Mouse (Mus musculus) heart, embryonic 16.5 days (tissue): Measurements from ENCODE around the gene Igfn1. TPM values are rescaled to one million over a fixed set of nuclear protein-coding genes. Genes with fewer than 3 reads are reported as not detected.
A peak's percentile ranks its signal among the peaks of the same experiment; 100 is the strongest.

Experiments
- ATAC-seq: fragments of 200-750 bp; cut with Nextera tagmentation; replicated peaks from 2 replicates; pipeline ENCODE4 v1.8.0; 2017; ENCODE audit warnings: moderate number of reproducible peaks; ENCODE audit not compliant: insufficient read depth, low FRiP score; ENCODE audit errors: extremely low read depth
- H3K27ac ChIP-seq: fragments of 300-500 bp; sonication (generic); 2 replicates; pipeline ENCODE4 v1.5.1; 2014; ENCODE audit warnings: mild to moderate bottlenecking, low read length, control low read depth, moderate library complexity
- H3K27me3 ChIP-seq: fragments of 300-500 bp; sonication (generic); 2 replicates; pipeline ENCODE4 v1.6.1; 2014; ENCODE audit warnings: low read length, mixed read lengths; ENCODE audit not compliant: control insufficient read depth, insufficient read depth
- H3K36me3 ChIP-seq: fragments of 300-500 bp; sonication (generic); 2 replicates; pipeline ENCODE4 v1.6.1; 2014; ENCODE audit not compliant: control insufficient read depth, insufficient read depth
- H3K4me1 ChIP-seq: fragments of 300-500 bp; sonication (generic); 2 replicates; pipeline ENCODE4 v1.6.1; 2014; ENCODE audit warnings: low read length, mixed read lengths; ENCODE audit not compliant: control insufficient read depth, insufficient read depth
- H3K4me2 ChIP-seq: fragments of 300-500 bp; sonication (generic); 2 replicates; pipeline ENCODE4 v1.6.1; 2014; ENCODE audit warnings: low read depth, mild to moderate bottlenecking, control low read depth, low read length
- H3K4me3 ChIP-seq: fragments of 300-500 bp; sonication (generic); 2 replicates; pipeline ENCODE4 v1.5.1; 2014; ENCODE audit warnings: mild to moderate bottlenecking, control low read depth, low read length
- H3K9ac ChIP-seq: fragments of 300-500 bp; sonication (generic); 2 replicates; pipeline ENCODE4 v1.6.1; 2014; ENCODE audit warnings: low read length, control low read depth
- H3K9me3 ChIP-seq: fragments of 300-500 bp; sonication (generic); replicated peaks from 2 replicates; pipeline ENCODE4 v1.6.1; 2016; ENCODE audit warnings: low read length; ENCODE audit not compliant: control insufficient read depth
- WGBS: fragments of 180-500 bp; shearing (Covaris S2); extraction: QIAGEN DNeasy Blood & Tissue Kit; methylation state at CpG from one replicate; pipeline ENCODE4 v1.1.7; 2014; 5-methylcytosine and 5-hydroxymethylcytosine counted together
- polyA plus RNA-seq: library from polyadenylated mRNA; unstranded; fragments of >200 nt; fragmentation: Nextera tagmentation; extraction: Ambion mirVana; gene quantifications from 2 replicates; pipeline ENCODE4 v1.2.1, GENCODE M21; 2015

Igfn1 gene
- polyA plus RNA-seq, 1 experiment from 2014 or later: not detected

DNA sequence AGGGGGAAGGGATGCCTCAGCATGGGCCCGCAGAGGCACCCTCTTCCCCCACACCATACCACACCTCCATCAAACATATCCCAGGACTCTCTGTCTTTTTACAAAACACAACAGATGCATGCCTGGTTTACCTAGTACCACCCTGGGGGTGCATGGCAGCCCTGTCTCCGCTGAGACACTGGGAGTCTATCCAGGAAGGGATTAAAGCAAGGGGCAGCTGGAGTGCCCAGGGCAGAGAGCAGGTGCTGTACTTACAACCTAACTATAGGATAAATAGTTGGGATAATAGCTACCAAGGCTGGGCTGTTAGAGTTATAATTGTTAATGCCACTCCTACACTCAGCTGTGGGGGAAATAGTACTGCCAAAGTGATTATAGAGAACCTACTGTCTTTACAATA lies 57.3 kb downstream of the Igfn1 start:
- no peak for ATAC-seq
- Histone ChIP-seq H3K9ac (no peak overlapping the region), H3K4me1 (no peaks in the 10 kb centered on the region), H3K4me2 (no peak overlapping the region), H3K36me3 (no peaks in the 10 kb centered on the region), H3K27me3 (0 out of 2 replicates have a peak, but pooled peaks cover 2% of the 10 kb centered on the region), H3K4me3 (no peak overlapping the region), H3K9me3 (no peaks in the 10 kb centered on the region), H3K27ac (no peak overlapping the region)
- WGBS: 60% methylated on average over 2 of the region's 2 CpGs

DNA sequence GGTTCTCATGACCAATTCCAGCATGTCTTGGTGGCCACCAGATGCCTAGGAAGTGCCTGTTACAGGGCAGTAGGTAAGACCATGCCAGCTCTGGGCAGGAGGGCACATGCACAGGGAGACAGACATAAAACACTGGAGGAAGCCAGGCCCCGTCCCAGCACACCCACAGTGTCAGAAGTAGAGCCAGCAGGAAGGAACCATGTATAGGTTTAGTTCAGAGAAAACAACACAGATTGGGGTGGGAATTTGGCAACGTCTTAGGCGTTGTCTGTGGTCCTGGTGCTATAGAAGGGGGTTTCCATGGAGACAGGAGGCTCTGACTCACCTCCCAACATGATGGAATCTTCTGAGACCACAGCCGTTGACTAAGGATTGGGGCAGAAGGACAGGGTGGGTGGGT lies 59.9 kb downstream of the Igfn1 start:
- Histone ChIP-seq H3K9me3 (no peaks in the 10 kb centered on the region), H3K4me2 (no peak overlapping the region), H3K27ac (no peak overlapping the region), H3K27me3 (peaks cover 7% of the 10 kb centered on the region), H3K36me3 (no peaks in the 10 kb centered on the region), H3K9ac (no peak overlapping the region), H3K4me1 (no peaks in the 10 kb centered on the region), H3K4me3 (no peak overlapping the region)
- ATAC-seq: no peak
- WGBS: 54% methylated on average over 4 of the region's 4 CpGs

GRCm38 (mm10) chr1:135945711-135946110 lies 60.4 kb downstream of the Igfn1 start:
- no peak for ATAC-seq
- no peak overlapping the region for H3K27ac ChIP-seq
- WGBS: 10% methylated on average over 7 of the region's 7 CpGs

DNA sequence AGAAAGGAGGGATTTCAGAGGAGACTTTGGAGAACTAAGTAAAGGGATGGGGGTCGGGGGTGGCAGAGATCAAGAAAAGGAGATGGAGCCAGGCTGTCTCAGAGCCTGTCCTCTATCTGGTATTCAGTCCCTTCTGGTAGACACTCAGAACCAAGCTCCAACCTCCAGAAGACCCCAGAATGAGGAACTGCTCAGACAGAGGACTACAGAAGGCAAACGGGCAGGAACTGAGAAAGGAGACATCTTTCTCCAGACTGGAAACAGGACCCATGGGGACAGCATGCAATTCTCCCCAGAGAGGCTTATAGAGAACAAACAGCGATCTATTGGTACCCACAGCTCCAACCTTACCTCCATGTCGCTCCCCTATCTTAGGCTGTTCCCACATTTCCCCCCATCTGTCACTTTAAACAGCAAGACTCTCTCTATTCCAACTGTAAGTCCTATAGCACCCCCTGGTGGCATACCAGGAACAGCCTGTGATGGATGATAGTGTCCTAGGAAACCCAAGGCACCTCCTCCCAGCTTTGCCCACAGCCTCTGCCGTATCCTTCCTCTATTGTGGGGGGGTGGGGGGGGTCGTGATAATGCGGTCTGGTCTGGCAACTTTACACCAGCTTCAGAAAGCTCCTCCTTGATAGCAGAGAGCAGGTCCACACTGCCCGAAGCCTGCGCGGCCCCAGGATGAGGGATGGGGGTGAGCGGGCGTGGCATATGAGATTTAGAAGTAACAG lies 61.4 kb downstream of the Igfn1 start:
- H3K4me1 ChIP-seq: no peaks in the 10 kb centered on the region
- no peaks in the 10 kb centered on the region for H3K36me3 ChIP-seq
- H3K4me2 ChIP-seq: no peak overlapping the region
- no peaks in the 10 kb centered on the region for H3K9me3 ChIP-seq
- no peak overlapping the region for H3K4me3 ChIP-seq
- WGBS: 42% methylated on average over 12 of the region's 12 CpGs
- ATAC-seq: peak; percentile 73
- H3K27ac ChIP-seq: no peak overlapping the region
- peaks cover 5% of the 10 kb centered on the region for H3K27me3 ChIP-seq
- no peak overlapping the region for H3K9ac ChIP-seq

More at GRCm38 (mm10) chr1:135945711-135946110, 60.4 kb downstream of the Igfn1 start:
- Histone ChIP-seq H3K4me2 (no peak overlapping the region), H3K36me3 (no peaks in the 10 kb centered on the region), H3K9ac (no peak overlapping the region), H3K4me3 (no peak overlapping the region), H3K27me3 (peaks cover 5% of the 10 kb centered on the region), H3K4me1 (no peaks in the 10 kb centered on the region), H3K9me3 (no peaks in the 10 kb centered on the region)

- Histone ChIP-seq H3K4me3 (no peak overlapping the region), H3K9me3 (no peaks in the 10 kb centered on the region), H3K36me3 (no peaks in the 10 kb centered on the region), H3K27ac (no peak overlapping the region), H3K27me3 (peaks cover 5% of the 10 kb centered on the region), H3K9ac (no peak overlapping the region), H3K4me1 (no peaks in the 10 kb centered on the region), H3K4me2 (no peak overlapping the region)
- 98% methylated on average over 2 of the region's 2 CpGs for WGBS
- no peak; the same call in 1 of the 2 replicates for ATAC-seq
Observed at GRCm38 (mm10) chr1:135943713-135944112, 62.4 kb downstream of the Igfn1 start.

DNA sequence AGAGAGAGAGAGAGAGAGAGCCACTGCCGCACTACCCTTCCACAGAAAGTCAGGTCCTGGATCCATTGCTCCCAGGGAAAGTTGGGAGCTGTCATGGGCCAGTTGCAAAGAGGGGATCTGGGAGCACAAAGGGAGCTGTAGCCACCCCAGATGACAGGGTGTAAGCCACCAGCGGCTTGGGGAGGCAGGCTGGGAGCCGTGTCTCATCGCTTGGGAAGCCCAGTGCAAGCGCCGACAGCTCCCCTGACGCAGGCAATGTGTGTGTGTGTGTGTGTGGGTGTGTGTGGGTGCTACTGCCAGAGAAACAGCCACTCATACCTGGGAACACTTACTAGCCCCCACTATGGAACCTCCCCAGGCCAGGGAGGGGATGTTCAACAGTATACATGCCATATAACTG lies 64.0 kb downstream of the Igfn1 start:
- H3K4me3 ChIP-seq: no peak overlapping the region
- H3K9ac ChIP-seq: no peak overlapping the region
- H3K27ac ChIP-seq: no peak overlapping the region
- no peaks in the 10 kb centered on the region for H3K9me3 ChIP-seq
- no peak for ATAC-seq
- H3K36me3 ChIP-seq: no peaks in the 10 kb centered on the region
- H3K4me2 ChIP-seq: no peak overlapping the region
- H3K27me3 ChIP-seq: peaks cover 5% of the 10 kb centered on the region
- WGBS: 17% methylated on average over 7 of the region's 7 CpGs
- no peaks in the 10 kb centered on the region for H3K4me1 ChIP-seq

GRCm38 (mm10) chr1:135941259-135942006 lies 64.7 kb downstream of the Igfn1 start:
- ATAC-seq: no peak
- Histone ChIP-seq H3K4me1 (no peaks in the 10 kb centered on the region), H3K27me3 (peaks cover 5% of the 10 kb centered on the region), H3K4me3 (no peak overlapping the region), H3K9me3 (no peaks in the 10 kb centered on the region), H3K9ac (no peak overlapping the region), H3K27ac (no peak overlapping the region), H3K4me2 (no peak overlapping the region), H3K36me3 (no peaks in the 10 kb centered on the region)
- 60% methylated on average over 6 of the region's 6 CpGs for WGBS

DNA sequence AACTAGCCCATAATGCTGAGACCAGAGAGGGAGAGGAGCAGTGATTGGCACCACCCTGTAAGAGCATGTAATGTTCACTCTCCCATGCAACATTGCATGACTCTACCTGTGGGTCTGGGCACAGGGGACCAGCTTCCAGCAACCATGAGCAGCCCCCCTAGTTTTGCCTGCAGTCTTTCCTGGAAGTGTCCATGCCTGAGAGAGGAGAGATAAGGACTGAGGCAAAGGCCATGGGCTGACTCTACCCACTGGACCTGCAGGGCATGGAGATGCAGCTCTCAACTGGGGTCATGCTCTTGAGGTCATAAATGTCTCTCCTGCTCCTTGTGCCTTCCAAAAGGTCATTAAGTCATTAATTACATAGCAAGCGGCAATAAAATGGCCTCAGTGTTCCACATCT lies 70.1 kb downstream of the Igfn1 start:
- Histone ChIP-seq H3K27ac (no peak overlapping the region), H3K4me3 (no peak overlapping the region), H3K36me3 (no peaks in the 10 kb centered on the region), H3K4me2 (no peak overlapping the region), H3K4me1 (no peaks in the 10 kb centered on the region), H3K9me3 (no peaks in the 10 kb centered on the region; the same call in 1 of the 2 replicates), H3K9ac (no peak overlapping the region), H3K27me3 (no peaks in the 10 kb centered on the region)
- no peak for ATAC-seq
- 76% methylated on average over 1 of the region's 1 CpGs for WGBS

- no peak for ATAC-seq
- WGBS: 75% methylated on average over 18 of the region's 18 CpGs
Observed at GRCm38 (mm10) chr1:135933704-135934293, 72.3 kb downstream of the Igfn1 start.

More at GRCm38 (mm10) chr1:135933704-135934293, 72.3 kb downstream of the Igfn1 start:
- Histone ChIP-seq H3K4me2 (no peak overlapping the region), H3K27ac (no peak overlapping the region), H3K9me3 (no peaks in the 10 kb centered on the region; the same call in 1 of the 2 replicates), H3K4me1 (no peaks in the 10 kb centered on the region), H3K4me3 (no peak overlapping the region), H3K27me3 (no peaks in the 10 kb centered on the region), H3K36me3 (no peaks in the 10 kb centered on the region), H3K9ac (no peak overlapping the region)
